Mouse (Mus musculus): Measurements from ENCODE around the gene Cxcl1. TPM values are rescaled to one million over a fixed set of nuclear protein-coding genes. Genes with fewer than 3 reads are reported as not detected.
"Not testable (repeated sequence)": the region's sequence is repeated elsewhere in the genome, so short reads cannot be mapped to it uniquely, and the experiment has no call there.

Gene Cxcl1
- polyA plus RNA-seq (2012; rRNA removed) = 0.24 and 0.36 TPM in 2 replicates

DNA sequence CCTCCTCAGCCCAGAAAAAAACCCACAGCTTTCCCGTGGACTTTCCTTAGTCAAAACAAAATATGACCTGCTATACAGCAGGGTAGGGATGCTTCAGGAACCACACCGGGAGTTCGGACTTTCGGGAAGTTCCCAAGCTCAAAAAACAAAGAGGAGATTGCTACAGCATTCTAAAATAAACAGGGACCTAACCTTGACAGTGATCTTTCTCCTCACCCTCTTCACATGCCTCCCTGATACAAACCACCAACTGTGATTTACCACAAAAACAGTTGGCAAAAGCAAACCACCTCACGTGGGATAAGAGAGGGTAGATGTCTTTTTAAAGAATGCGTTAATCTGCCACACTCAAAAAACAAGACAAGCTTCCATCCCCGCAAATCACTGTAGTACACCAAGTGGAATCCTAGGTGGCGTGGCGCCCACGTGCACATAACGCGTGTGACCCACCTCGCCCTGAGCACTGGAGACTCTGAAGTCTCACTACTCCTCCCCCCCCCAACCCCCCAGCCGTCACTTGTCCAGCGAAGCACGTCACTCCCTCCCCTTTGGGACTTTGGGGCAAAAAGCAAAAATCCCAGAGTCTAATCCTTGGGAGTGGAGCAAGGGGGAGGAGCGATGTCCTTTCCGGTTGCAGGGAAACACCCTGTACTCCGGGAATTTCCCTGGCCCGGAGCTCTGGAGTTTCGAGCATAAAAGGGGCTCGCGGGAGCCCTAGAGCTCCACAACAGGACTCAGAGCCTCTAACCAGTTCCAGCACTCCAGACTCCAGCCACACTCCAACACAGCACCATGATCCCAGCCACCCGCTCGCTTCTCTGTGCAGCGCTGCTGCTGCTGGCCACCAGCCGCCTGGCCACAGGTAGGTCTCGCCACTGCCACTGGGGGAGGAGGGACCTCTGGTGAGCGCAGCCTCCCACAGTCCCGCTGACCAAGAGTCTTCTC lies at the start of gene Cxcl1:
TSS of gene Cxcl1 (plus strand) at position 723 of the 945 bp plus-strand sequence.
- peaks cover 12% of the 10 kb centered on the region for H3K4me1 ChIP-seq (ENCODE audit: control insufficient read depth, insufficient read depth, low read length)
- no peak within 1 kb of the TSS; the same call in 1 of the 2 replicates for H3K27ac ChIP-seq (ENCODE audit: control insufficient read depth, insufficient read depth, low read depth, low read length)
- no peaks in the 10 kb centered on the region for H3K27me3 ChIP-seq (ENCODE audit: control insufficient read depth, insufficient read depth, low read length)
- no peaks in the 10 kb centered on the region for H3K36me3 ChIP-seq (ENCODE audit: control insufficient read depth, insufficient read depth, low read length)
- TF ChIP-seq POLR2A (IDR thresholded peaks at IDR 0.05; ENCODE audit: control insufficient read depth, low read depth, low read length) = no peak
- TF ChIP-seq CTCF (IDR thresholded peaks at IDR 0.05; ENCODE audit: control insufficient read depth, insufficient read depth, insufficient replicate concordance, low read depth, low read length) = peak; percentile 20; the same call in 1 of the 2 replicates
- peak within 1 kb of the TSS; percentile 72 for H3K4me3 ChIP-seq (ENCODE audit: control insufficient read depth, low read depth, low read length)

DNA sequence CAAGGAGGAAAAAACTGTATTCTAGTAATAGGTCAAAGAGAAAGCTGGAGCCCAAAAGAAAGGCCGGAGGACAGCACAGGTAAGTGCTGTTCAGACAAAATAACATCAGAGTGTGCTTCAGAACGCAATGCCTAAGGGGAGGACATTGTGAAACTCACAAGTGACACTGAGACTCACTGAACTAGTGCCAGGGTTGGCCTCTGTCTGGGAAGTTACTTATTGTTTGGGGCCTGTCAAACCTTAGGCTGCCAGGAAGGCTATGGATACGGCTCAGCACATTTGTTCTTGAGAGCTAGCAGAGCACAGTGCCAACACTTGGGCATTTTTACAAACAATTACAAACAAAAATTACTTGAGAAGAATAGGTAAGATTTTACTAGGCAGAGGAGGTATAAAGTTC lies 47.1 kb upstream of the Cxcl1 start:
- Histone ChIP-seq H3K27me3 (ENCODE audit: control insufficient read depth, insufficient read depth, low read length) (no peaks in the 10 kb centered on the region), H3K4me1 (ENCODE audit: control insufficient read depth, insufficient read depth, low read length) (no peaks in the 10 kb centered on the region), H3K4me3 (ENCODE audit: control insufficient read depth, low read depth, low read length) (no peak overlapping the region), H3K36me3 (ENCODE audit: control insufficient read depth, insufficient read depth, low read length) (no peaks in the 10 kb centered on the region), H3K27ac (ENCODE audit: control insufficient read depth, insufficient read depth, low read depth, low read length) (no peak overlapping the region)
- TF ChIP-seq POLR2A (IDR thresholded peaks at IDR 0.05; ENCODE audit: control insufficient read depth, low read depth, low read length) (no peak), CTCF (IDR thresholded peaks at IDR 0.05; ENCODE audit: control insufficient read depth, insufficient read depth, insufficient replicate concordance, low read depth, low read length) (no peak)

- H3K27ac ChIP-seq (ENCODE audit: control insufficient read depth, insufficient read depth, low read depth, low read length); H3K36me3 ChIP-seq (ENCODE audit: control insufficient read depth, insufficient read depth, low read length); H3K4me3 ChIP-seq (ENCODE audit: control insufficient read depth, low read depth, low read length); H3K27me3 ChIP-seq (ENCODE audit: control insufficient read depth, insufficient read depth, low read length); H3K4me1 ChIP-seq (ENCODE audit: control insufficient read depth, insufficient read depth, low read length): not testable (repeated sequence)
These were observed 40.9 kb upstream of the Cxcl1 start for GRCm38 (mm10) chr5:90850096-90850495.

DNA sequence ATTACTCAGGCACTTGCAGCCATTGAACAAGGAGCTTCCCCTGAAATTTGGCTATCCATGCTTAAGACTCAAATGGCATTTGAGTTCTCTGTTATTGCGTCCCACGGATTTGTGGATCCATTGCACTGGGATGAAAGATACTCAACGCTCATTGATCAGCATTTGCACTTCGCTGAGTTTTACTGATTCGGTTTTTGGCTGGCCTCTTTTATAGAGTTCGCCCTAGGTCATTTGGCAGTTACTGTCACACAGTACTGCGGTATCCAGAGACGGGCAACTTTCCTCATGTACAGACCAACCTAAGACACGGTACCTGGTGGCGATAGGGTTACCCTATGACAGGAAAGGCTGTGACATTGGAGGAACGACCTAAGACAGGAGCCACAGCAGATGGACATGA lies 39.6 kb upstream of the Cxcl1 start:
- H3K27ac ChIP-seq (ENCODE audit: control insufficient read depth, insufficient read depth, low read depth, low read length); H3K4me3 ChIP-seq (ENCODE audit: control insufficient read depth, low read depth, low read length); H3K36me3 ChIP-seq (ENCODE audit: control insufficient read depth, insufficient read depth, low read length); H3K27me3 ChIP-seq (ENCODE audit: control insufficient read depth, insufficient read depth, low read length); H3K4me1 ChIP-seq (ENCODE audit: control insufficient read depth, insufficient read depth, low read length): not testable (repeated sequence)

- Histone ChIP-seq H3K36me3 (ENCODE audit: control insufficient read depth, insufficient read depth, low read length) (no peaks in the 10 kb centered on the region), H3K4me1 (ENCODE audit: control insufficient read depth, insufficient read depth, low read length) (no peaks in the 10 kb centered on the region), H3K4me3 (ENCODE audit: control insufficient read depth, low read depth, low read length) (no peak overlapping the region), H3K27ac (ENCODE audit: control insufficient read depth, insufficient read depth, low read depth, low read length) (no peak overlapping the region), H3K27me3 (ENCODE audit: control insufficient read depth, insufficient read depth, low read length) (no peaks in the 10 kb centered on the region)
- TF ChIP-seq POLR2A (IDR thresholded peaks at IDR 0.05; ENCODE audit: control insufficient read depth, low read depth, low read length) (no peak), CTCF (IDR thresholded peaks at IDR 0.05; ENCODE audit: control insufficient read depth, insufficient read depth, insufficient replicate concordance, low read depth, low read length) (no peak)
These were observed 37.8 kb upstream of the Cxcl1 start for GRCm38 (mm10) chr5:90853206-90853605.

DNA sequence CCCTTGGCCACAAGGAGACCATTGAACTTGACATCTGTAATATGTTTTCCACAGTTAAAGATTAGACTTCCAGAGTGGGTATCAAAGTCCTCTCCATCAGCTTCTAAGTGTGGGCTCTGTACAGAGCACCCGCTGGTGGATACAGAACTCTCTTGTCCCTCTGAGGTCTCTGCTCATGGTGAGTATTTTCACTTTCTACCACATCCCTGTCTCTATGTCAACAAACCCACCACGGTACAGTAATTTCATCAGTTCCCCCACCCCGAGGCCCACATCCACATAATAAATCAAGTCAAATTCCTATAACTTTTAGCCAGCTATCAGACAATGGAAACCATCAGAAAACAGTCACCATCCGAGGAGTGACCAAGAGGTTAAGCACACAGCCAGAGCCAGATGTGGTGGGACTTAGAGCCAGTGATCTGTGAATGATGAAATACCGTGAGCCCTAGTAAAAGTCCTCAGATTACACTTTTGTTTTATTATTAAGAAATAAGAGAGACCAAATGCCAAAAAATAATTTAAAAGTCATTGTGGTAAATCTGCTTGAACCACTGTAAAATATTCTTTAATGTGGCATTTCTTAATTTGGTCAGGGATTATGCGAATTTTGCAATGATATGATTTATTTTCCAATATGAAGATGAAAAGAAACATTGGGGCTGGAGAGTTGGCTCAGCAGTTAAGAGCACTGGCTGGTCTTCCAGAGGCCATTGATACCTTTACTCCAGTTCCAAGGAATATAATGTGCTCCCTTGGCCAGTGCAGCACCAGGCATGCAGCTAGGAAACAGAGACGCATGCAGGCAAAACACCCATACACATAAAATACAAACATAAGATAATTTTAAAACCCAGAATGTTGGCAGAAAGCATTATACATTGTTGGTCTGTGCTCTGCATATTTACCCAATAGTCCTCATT lies 35.5 kb upstream of the Cxcl1 start:
- Histone ChIP-seq H3K27me3 (ENCODE audit: control insufficient read depth, insufficient read depth, low read length) (no peaks in the 10 kb centered on the region), H3K4me3 (ENCODE audit: control insufficient read depth, low read depth, low read length) (no peak overlapping the region), H3K4me1 (ENCODE audit: control insufficient read depth, insufficient read depth, low read length) (no peaks in the 10 kb centered on the region), H3K27ac (ENCODE audit: control insufficient read depth, insufficient read depth, low read depth, low read length) (no peak overlapping the region), H3K36me3 (ENCODE audit: control insufficient read depth, insufficient read depth, low read length) (no peaks in the 10 kb centered on the region)
- TF ChIP-seq POLR2A (IDR thresholded peaks at IDR 0.05; ENCODE audit: control insufficient read depth, low read depth, low read length) (no peak), CTCF (IDR thresholded peaks at IDR 0.05; ENCODE audit: control insufficient read depth, insufficient read depth, insufficient replicate concordance, low read depth, low read length) (no peak)

DNA sequence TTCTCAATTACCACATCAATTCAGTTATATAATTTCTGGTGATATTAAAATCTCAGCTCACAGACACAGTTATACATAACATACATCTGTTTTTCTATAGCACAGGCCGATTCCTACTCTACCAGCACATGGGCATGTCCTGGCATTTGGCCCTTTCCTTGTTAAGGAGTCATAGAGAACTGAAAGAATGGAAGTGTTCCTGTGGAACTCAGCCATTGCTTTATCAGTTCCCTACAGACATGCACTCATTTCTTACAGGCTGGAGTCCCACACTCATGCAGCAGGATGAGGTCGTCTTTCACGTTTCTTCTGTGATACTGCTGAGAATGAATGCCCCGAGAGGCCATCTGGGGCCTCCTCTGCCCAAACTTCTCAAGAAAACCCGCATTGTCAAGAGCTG lies 33.6 kb upstream of the Cxcl1 start:
- H3K4me3 ChIP-seq (ENCODE audit: control insufficient read depth, low read depth, low read length) = no peak overlapping the region
- TF ChIP-seq POLR2A (IDR thresholded peaks at IDR 0.05; ENCODE audit: control insufficient read depth, low read depth, low read length) (no peak), CTCF (IDR thresholded peaks at IDR 0.05; ENCODE audit: control insufficient read depth, insufficient read depth, insufficient replicate concordance, low read depth, low read length) (no peak)
- no peaks in the 10 kb centered on the region for H3K27me3 ChIP-seq (ENCODE audit: control insufficient read depth, insufficient read depth, low read length)
- H3K4me1 ChIP-seq (ENCODE audit: control insufficient read depth, insufficient read depth, low read length) = no peaks in the 10 kb centered on the region
- no peak overlapping the region for H3K27ac ChIP-seq (ENCODE audit: control insufficient read depth, insufficient read depth, low read depth, low read length)
- no peaks in the 10 kb centered on the region for H3K36me3 ChIP-seq (ENCODE audit: control insufficient read depth, insufficient read depth, low read length)

Data from testis, adult 2 months (tissue).